Mouse (Mus musculus): ENCODE data around the gene Tcp10a.
"Not testable (repeated sequence)": the region's sequence is repeated elsewhere in the genome, so short reads cannot be mapped to it uniquely, and the experiment has no call there.

GRCm38 (mm10) chr17:7365615-7366014, 41.2 kb downstream of the Tcp10a start:
- not testable (repeated sequence) for TF ChIP-seq CTCF (IDR thresholded peaks at IDR 0.05; ENCODE audit: low read depth, low read length); POLR2A (IDR thresholded peaks at IDR 0.05; ENCODE audit: extremely low read depth, insufficient read depth, low read length)

Data from liver, adult 2 months (tissue).